Mouse (Mus musculus): Measurements from ENCODE around the gene Mymx.

GRCm38 (mm10) chr17:45557998-45558862 is 43.7 kb downstream of the Mymx start:
- TF ChIP-seq POLR2A (IDR thresholded peaks at IDR 0.05; ENCODE audit: control insufficient read depth, extremely low read depth, insufficient read depth, low read length, poor library complexity) = peak; percentile 39; the same call in 1 of the 2 replicates
- no peak for TF ChIP-seq CTCF (IDR thresholded peaks at IDR 0.05; ENCODE audit: borderline replicate concordance, control insufficient read depth, extremely low read depth, insufficient read depth, low read length, poor library complexity)
